Mouse (Mus musculus) 3134 (cell line): Measurements from ENCODE around the gene Dmrtc1b.
A peak's percentile ranks its signal among the peaks of the same experiment; 100 is the strongest.
"Not testable (repeated sequence)": the region's sequence is repeated elsewhere in the genome, so short reads cannot be mapped to it uniquely, and the experiment has no call there.

ENCODE experiments used
- DNase-seq: peaks from one replicate; pipeline ENCODE4 v3.0.0-alpha.2; 2011; ENCODE audit warnings: low spot score; ENCODE audit not compliant: insufficient read length; ENCODE audit errors: extremely low read depth

The Dmrtc1b gene

GRCm38 (mm10) chrX:102707535-102707934, at the start of gene Dmrtc1b, which contains the start of gene Gm9112:
Gene Dmrtc1b, plus strand, starts transcription at chrX:102707865.
Gene Gm9112, minus strand, starts transcription at chrX:102707635.
- not testable (repeated sequence) for DNase-seq

DNA sequence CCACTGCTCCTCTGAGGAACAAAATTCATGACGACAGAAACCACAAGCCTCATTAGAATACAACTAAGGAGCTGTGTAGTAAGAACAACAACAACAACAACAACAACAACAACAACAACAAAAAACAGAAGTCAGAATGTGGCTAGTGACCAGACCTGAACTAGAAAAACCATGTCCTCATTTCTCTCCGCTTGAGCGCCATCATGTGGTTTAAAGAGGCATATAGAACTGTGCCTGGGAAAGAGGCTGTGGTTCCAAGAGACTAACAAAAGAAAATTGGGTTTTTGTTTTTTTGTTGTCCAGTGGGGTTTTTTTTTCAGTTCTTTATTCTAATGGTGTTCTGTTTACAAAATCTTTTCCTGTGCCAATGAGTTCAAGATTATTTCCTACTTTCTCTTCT, 47.0 kb upstream of the Dmrtc1b start:
- no peak for DNase-seq

DNA sequence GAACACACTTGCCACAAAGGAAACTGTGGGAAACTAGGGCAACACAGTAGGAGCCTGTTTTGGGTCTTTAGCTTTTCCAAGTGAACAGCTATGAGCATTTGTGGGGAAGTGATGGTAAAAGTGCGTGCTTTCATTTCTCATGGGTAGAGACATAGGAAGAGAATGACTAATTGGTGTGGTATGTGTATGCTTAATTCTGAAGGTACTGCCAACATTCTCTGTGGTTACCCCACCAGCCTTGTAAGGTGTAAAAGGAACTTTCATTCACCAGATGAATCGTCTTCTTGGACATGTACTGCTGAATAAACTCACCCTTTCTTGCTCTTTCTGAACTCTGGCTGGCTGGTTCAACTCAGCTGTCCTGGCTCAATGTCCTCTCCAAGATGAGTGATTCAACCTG, 41.0 kb upstream of the Dmrtc1b start:
- peak; percentile 57 for DNase-seq

DNA sequence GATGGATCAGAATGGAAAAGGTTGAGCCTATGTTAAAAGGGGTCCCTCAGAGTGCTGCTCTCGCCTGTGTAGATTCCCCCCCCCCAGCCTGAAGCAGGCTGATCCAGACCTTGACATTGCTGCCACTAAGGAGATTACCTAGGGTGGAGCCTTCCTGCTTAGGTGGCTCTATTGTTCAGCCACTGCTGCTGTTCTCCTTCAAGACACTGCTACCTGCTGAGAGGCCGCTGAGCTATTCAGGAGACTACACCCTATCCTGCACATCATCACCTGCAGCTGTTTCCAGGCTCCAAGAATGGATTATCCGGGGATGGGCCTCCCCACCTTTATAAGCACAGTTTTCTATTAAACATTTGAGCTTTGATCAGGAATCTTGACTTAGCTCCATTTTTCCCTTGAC, 23.0 kb upstream of the Dmrtc1b start:
- DNase-seq = not testable (repeated sequence)

GRCm38 (mm10) chrX:102686872-102687271, 20.8 kb upstream of the Dmrtc1b start, which contains the start of gene Gm3880:
Gene Gm3880, minus strand, starts transcription at chrX:102686972.
- not testable (repeated sequence) for DNase-seq

- not testable (repeated sequence) for DNase-seq
These were observed 18.4 kb upstream of the Dmrtc1b start for GRCm38 (mm10) chrX:102689252-102689651.

DNA sequence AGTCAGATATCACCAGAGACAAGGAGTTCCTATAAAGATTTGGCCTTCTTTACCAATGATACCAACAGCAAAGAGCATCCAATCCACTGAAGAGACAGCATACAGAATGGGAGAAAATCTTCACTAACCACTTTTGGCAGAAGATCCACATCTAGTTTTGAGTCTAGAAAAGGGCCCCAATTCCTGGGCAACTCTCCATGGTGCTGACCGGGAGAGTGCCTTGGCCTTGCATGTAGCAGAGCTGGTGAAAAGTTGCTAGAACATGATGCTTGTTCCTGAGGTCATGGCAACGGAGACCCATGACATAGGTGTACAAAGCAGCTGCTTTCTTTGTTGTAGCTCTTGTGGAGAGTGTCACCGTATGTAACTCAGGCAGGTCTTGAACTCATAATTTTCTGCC, 7.0 kb upstream of the Dmrtc1b start:
- not testable (repeated sequence) for DNase-seq

DNA sequence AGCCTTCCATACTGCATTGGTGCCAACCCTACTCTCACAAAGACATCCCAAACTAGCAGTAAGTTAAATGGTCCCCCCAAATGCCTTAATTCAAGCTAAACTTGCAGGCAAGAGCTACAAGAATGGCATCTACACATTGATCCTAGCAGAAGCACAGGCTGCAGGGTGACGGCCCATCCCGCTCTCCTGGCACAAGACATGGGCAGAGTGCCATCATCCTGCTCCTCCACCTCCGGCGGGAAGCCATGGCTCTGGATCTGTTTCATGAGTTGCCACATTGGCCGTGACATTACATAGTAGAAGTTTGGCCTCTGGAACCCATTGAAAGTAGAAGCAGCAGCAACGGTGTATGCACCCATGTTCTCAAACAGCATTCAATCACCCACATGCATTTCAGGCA, 16.6 kb downstream of the Dmrtc1b start:
- DNase-seq = not testable (repeated sequence)
